Mouse (Mus musculus) limb, embryonic 14.5 days (tissue): ENCODE measurements around the gene H1f0. TPM values are rescaled to one million over a fixed set of nuclear protein-coding genes. Genes with fewer than 3 reads are reported as not detected.

ENCODE experiments used
- ATAC-seq: fragments of 200-750 bp; cut with Nextera tagmentation; 2 replicates; pipeline ENCODE4 v1.8.0; 2017; ENCODE audit warnings: low read depth, moderate number of reproducible peaks, moderate TSS enrichment; ENCODE audit not compliant: low FRiP score
- DNase-seq: peaks from one replicate; pipeline ENCODE4 v3.0.0-alpha.2; 2015; ENCODE audit warnings: low spot score
- H3K27ac ChIP-seq: fragments of 300-500 bp; sonication (generic); replicated peaks from 2 replicates; pipeline ENCODE4 v1.5.1; 2014; ENCODE audit warnings: low read depth, mild to moderate bottlenecking, low read length, moderate library complexity, mixed read lengths
- H3K27me3 ChIP-seq: fragments of 300-500 bp; sonication (generic); 2 replicates; pipeline ENCODE4 v1.6.1; 2014; ENCODE audit warnings: low read length, mixed read lengths; ENCODE audit not compliant: control insufficient read depth, insufficient read depth
- H3K36me3 ChIP-seq: fragments of 300-500 bp; sonication (generic); 2 replicates; pipeline ENCODE4 v1.6.1; 2014; ENCODE audit warnings: mild to moderate bottlenecking, low read length, moderate library complexity, mixed read lengths; ENCODE audit not compliant: control insufficient read depth, insufficient read depth
- H3K4me1 ChIP-seq: fragments of 300-500 bp; sonication (generic); 2 replicates; pipeline ENCODE4 v1.6.1; 2014; ENCODE audit warnings: antibody characterized with exemption, low read length, mixed read lengths; ENCODE audit not compliant: control insufficient read depth, insufficient read depth
- H3K4me2 ChIP-seq: fragments of 300-500 bp; sonication (generic); replicated peaks from 2 replicates; pipeline ENCODE4 v1.6.1; 2014; ENCODE audit warnings: low read depth, mild to moderate bottlenecking, low read length, moderate library complexity; ENCODE audit not compliant: severe bottlenecking
- H3K4me3 ChIP-seq: fragments of 300-500 bp; sonication (generic); replicated peaks from 2 replicates; pipeline ENCODE4 v1.5.1; 2014; ENCODE audit warnings: low read length
- H3K9ac ChIP-seq: fragments of 300-500 bp; sonication (generic); 2 replicates; pipeline ENCODE4 v1.6.1; 2014; ENCODE audit warnings: mild to moderate bottlenecking, low read depth, low read length, moderate library complexity; ENCODE audit not compliant: severe bottlenecking
- H3K9me3 ChIP-seq: fragments of 300-500 bp; sonication (generic); 2 replicates; pipeline ENCODE4 v1.6.1; 2016; ENCODE audit warnings: low read length; ENCODE audit not compliant: control insufficient read depth
- POLR2A ChIP-seq: fragments of 200-500 bp; IDR thresholded peaks from 2 replicates; pipeline ENCODE4 v1.8.0; 2012; ENCODE audit warnings: inconsistent platforms, mild to moderate bottlenecking, moderate library complexity, borderline replicate concordance; ENCODE audit not compliant: insufficient read depth, insufficient read length; ENCODE audit errors: extremely low read depth
- WGBS: fragments of 180-500 bp; shearing (Covaris S2); extraction: QIAGEN DNeasy Blood & Tissue Kit; methylation state at CpG from one replicate; pipeline ENCODE4 v1.1.7; 2014; 5-methylcytosine and 5-hydroxymethylcytosine counted together
- polyA plus RNA-seq, 2 experiments: library from polyadenylated mRNA; depleted of rRNA in 1 of 2; stranded (reverse) in 1 of 2; unstranded in 1 of 2; fragments of >200 nt; fragmentation: Nextera tagmentation in 1 of 2; extraction: Ambion mirVana in 1 of 2; gene quantifications; 2 replicates each; pipeline versions ENCODE4 v1.2.1 to v1.2.3; 2012 to 2014

Gene H1f0
- polyA plus RNA-seq, 2 experiments, result 250 to 433 TPM

DNA sequence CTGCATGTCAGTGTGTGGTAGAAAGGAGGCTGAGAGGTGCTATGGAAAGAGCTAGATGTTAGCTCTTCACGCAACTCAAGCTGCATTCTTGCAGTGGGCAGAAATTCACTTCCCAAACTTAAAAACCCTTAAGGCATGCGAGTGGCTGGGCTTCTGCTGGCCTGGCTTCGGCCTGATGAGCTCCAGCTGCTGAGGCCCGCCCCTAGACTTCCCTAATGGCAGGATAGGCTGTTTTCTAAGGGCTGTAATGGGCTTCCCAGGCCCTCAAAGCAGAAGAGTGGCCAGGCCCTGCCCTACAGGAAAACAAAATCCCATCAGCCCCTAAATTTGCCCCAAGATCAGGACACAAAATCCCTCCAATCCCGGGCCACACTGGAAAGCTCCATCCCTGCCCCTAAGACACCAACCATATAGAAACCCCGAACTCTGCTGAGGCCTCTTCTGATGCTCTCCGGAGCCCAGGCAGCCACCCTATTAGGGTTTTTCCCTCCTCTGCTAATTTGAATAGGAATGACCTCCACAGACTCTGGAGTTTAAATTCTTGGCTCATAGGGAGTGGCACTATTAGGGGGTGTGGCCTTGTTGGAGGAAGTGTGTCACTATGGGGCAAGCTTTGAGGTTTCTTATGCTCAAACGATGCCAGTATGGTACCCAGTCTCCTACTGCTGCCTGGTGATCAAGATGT lies 37.0 kb downstream of the H1f0 start:
- Histone ChIP-seq H3K27me3 (no peaks in the 10 kb centered on the region), H3K4me3 (no peak overlapping the region), H3K36me3 (peaks cover 8% of the 10 kb centered on the region), H3K9me3 (no peaks in the 10 kb centered on the region), H3K4me1 (peaks cover 15% of the 10 kb centered on the region), H3K9ac (no peak overlapping the region), H3K27ac (no peak overlapping the region), H3K4me2 (no peak overlapping the region)
- DNase-seq (no peak), ATAC-seq (no peak)
- WGBS, result 32% methylated on average over 8 of the region's 8 CpGs
- TF ChIP-seq POLR2A, result no peak

- Histone ChIP-seq H3K9ac (no peak overlapping the region), H3K4me2 (no peak overlapping the region), H3K4me3 (no peak overlapping the region), H3K4me1 (peaks cover 15% of the 10 kb centered on the region), H3K36me3 (no peaks in the 10 kb centered on the region), H3K27me3 (no peaks in the 10 kb centered on the region), H3K27ac (no peak overlapping the region), H3K9me3 (no peaks in the 10 kb centered on the region)
- DNase-seq (no peak), ATAC-seq (no peak)
- no peak for TF ChIP-seq POLR2A
- 38% methylated on average over 2 of the region's 2 CpGs for WGBS
These were observed 38.0 kb downstream of the H1f0 start for GRCm38 (mm10) chr15:79066276-79066675.

DNA sequence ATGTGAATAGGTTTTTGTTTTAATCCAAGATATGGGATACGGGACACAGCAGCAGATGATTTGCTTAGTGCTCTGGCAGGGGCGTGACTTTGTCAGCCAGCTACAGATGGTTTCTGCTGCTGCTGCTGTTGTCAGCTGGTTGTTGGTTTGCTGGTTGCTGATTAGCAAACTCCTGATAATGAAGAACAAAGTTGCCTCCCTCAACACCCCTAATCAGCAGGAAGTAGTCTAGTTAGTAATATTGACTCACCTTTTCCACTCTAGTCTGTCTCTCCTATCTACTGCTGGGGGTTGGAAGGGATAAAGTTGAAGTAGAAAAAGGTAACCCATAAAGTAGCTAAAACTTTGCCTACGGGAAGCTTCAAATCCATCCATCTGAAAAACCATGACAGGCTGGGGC lies 39.4 kb downstream of the H1f0 start:
- H3K27me3 ChIP-seq, result no peaks in the 10 kb centered on the region
- 73% methylated on average over 3 of the region's 3 CpGs for WGBS
- H3K9ac ChIP-seq, result no peak overlapping the region
- no peaks in the 10 kb centered on the region for H3K9me3 ChIP-seq
- H3K36me3 ChIP-seq, result no peaks in the 10 kb centered on the region
- no peak overlapping the region for H3K27ac ChIP-seq
- no peak overlapping the region for H3K4me3 ChIP-seq
- DNase-seq (no peak), ATAC-seq (no peak)
- no peak for TF ChIP-seq POLR2A
- peaks cover 9% of the 10 kb centered on the region for H3K4me1 ChIP-seq
- H3K4me2 ChIP-seq, result no peak overlapping the region

- DNase-seq, result no peak
- H3K4me3 ChIP-seq, result no peak overlapping the region
- TF ChIP-seq POLR2A, result no peak
- no peaks in the 10 kb centered on the region for H3K9me3 ChIP-seq
- peaks cover 7% of the 10 kb centered on the region for H3K4me1 ChIP-seq
- no peak overlapping the region for H3K4me2 ChIP-seq
- no peaks in the 10 kb centered on the region for H3K27me3 ChIP-seq
- ATAC-seq, result no peak
- no peak overlapping the region for H3K9ac ChIP-seq
- WGBS, result 91% methylated on average over 3 of the region's 3 CpGs
- H3K36me3 ChIP-seq, result no peaks in the 10 kb centered on the region
- H3K27ac ChIP-seq, result no peak overlapping the region
These were observed 40.2 kb downstream of the H1f0 start for GRCm38 (mm10) chr15:79068416-79068815.

DNA sequence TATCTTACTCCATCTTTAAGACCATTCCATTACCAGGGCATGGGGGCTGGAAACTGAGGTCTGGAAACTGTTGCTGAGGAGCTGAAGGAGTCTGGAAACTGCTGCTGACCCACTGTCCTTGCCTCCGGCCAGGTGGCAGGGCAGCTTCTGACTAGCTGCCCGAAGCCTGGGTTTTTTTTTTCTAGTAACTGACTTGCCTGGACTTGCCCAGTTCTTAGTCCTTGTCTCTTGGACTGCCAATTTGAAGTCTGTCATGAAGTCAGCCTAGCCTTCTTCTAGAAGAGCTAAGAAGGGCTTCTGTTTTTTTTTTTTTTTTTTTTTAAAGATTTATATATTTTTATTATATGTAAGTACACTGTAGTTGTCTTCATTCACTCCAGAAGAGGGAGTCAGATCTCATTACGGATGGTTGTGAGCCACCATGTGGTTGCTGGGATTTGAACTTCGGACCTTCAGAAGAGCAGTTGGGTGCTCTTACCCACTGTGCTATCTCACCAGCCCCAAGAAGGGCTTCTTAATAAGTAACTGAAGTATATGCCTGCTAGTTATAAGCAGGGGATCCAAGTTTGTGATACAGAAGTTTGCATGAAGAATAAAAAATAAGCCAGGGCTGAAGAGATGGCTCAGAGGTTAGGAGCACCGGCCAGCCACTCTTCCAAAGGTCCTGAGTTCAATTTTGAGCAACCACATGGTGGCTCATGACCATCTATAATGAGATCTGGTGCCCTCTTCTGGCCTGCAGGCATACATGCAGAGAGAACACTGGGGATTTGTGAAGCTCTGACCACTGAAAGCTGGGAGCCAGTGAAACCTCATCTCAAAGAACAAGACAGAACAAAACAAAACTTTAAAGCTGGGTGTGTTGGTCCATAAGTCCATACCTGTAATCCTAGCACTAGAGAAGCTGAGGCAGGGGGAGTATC lies 43.1 kb downstream of the H1f0 start:
- H3K4me1 ChIP-seq, result peaks cover 15% of the 10 kb centered on the region
- ATAC-seq (no peak), DNase-seq (no peak)
- H3K36me3 ChIP-seq, result peaks cover 2% of the 10 kb centered on the region
- no peak overlapping the region for H3K4me2 ChIP-seq
- H3K27me3 ChIP-seq, result no peaks in the 10 kb centered on the region
- TF ChIP-seq POLR2A, result no peak
- H3K9ac ChIP-seq, result no peak overlapping the region
- no peak overlapping the region for H3K4me3 ChIP-seq
- no peaks in the 10 kb centered on the region for H3K9me3 ChIP-seq
- no peak overlapping the region for H3K27ac ChIP-seq
- WGBS, result 66% methylated on average over 5 of the region's 5 CpGs
